Mouse (Mus musculus) myocyte (in vitro differentiated cells): ENCODE data around the gene Wbp1l. TPM values are rescaled to one million over a fixed set of nuclear protein-coding genes. Genes with fewer than 3 reads are reported as not detected.
A peak's percentile ranks its signal among the peaks of the same experiment; 100 is the strongest.

Source experiments
- H3K27me3 ChIP-seq: one replicate; pipeline ENCODE4 v1.6.1; 2011; ENCODE audit not compliant: control insufficient read depth, insufficient read depth, insufficient read length
- H3K36me3 ChIP-seq: one replicate; pipeline ENCODE4 v1.6.1; 2011; ENCODE audit not compliant: control insufficient read depth, insufficient read depth
- H3K4me2 ChIP-seq: one replicate; pipeline ENCODE4 v1.6.1; 2011; ENCODE audit warnings: low read depth, control low read depth
- H3K4me3 ChIP-seq: one replicate; pipeline ENCODE4 v1.5.1; 2011; ENCODE audit warnings: mild to moderate bottlenecking, control low read depth, moderate library complexity
- H3K79me2 ChIP-seq: one replicate; pipeline ENCODE4 v1.6.1; 2011; ENCODE audit not compliant: control insufficient read depth, insufficient read depth
- H3ac ChIP-seq: one replicate; pipeline ENCODE4 v1.6.1; 2011; ENCODE audit not compliant: control insufficient read depth, insufficient read length
- CEBPB ChIP-seq: IDR thresholded peaks from 2 replicates; pipeline ENCODE4 v1.6.1; 2011; ENCODE audit warnings: mild to moderate bottlenecking, moderate library complexity; ENCODE audit not compliant: poor library complexity, insufficient read depth, severe bottlenecking
- E2F4 ChIP-seq: IDR thresholded peaks from one replicate; pipeline ENCODE4 v1.6.1; 2011; ENCODE audit warnings: mild to moderate bottlenecking, control low read depth, moderate library complexity; ENCODE audit not compliant: insufficient read depth
- MAX ChIP-seq: IDR thresholded peaks from one replicate; pipeline ENCODE4 v1.6.1; 2011; ENCODE audit warnings: low read depth, mild to moderate bottlenecking, control low read depth
- MYOD1 ChIP-seq, 3 experiments: IDR thresholded peaks; one replicate each; pipeline ENCODE4 v1.6.1; 2011; ENCODE audit warnings: control low read depth in 2 of 3, low read depth in 2 of 3, mild to moderate bottlenecking in 2 of 3, moderate library complexity in 1 of 3; ENCODE audit not compliant: insufficient read length in 2 of 3, control insufficient read depth in 1 of 3
- MYOG ChIP-seq, 3 experiments: IDR thresholded peaks; one replicate each; pipeline ENCODE4 v1.6.1; 2011; ENCODE audit warnings: control low read depth in 2 of 3, low read depth in 2 of 3, mild to moderate bottlenecking in 2 of 3; ENCODE audit not compliant: insufficient read length in 2 of 3, control insufficient read depth in 1 of 3, insufficient read depth in 1 of 3
- POLR2A ChIP-seq: IDR thresholded peaks from one replicate; pipeline ENCODE4 v1.6.1; 2011; ENCODE audit warnings: low read depth, mild to moderate bottlenecking, control low read depth, moderate library complexity; ENCODE audit not compliant: insufficient read length
- POLR2AphosphoS2 ChIP-seq: IDR thresholded peaks from one replicate; pipeline ENCODE4 v1.6.1; 2011; ENCODE audit warnings: low read depth, control low read depth; ENCODE audit not compliant: insufficient read length
- REST ChIP-seq: IDR thresholded peaks from one replicate; pipeline ENCODE4 v1.6.1; 2011; ENCODE audit warnings: mild to moderate bottlenecking, control low read depth, moderate library complexity; ENCODE audit not compliant: insufficient read depth, insufficient read length
- SRF ChIP-seq: IDR thresholded peaks from one replicate; pipeline ENCODE4 v1.6.1; 2011; ENCODE audit warnings: low read depth; ENCODE audit not compliant: control insufficient read depth, insufficient read length
- TCF12 ChIP-seq: IDR thresholded peaks from one replicate; pipeline ENCODE4 v1.6.1; 2011; ENCODE audit warnings: mild to moderate bottlenecking, control low read depth; ENCODE audit not compliant: poor library complexity, insufficient read depth, severe bottlenecking
- TCF3 ChIP-seq: IDR thresholded peaks from one replicate; pipeline ENCODE4 v1.6.1; 2011; ENCODE audit warnings: low read depth, control low read depth; ENCODE audit not compliant: insufficient read length
- USF1 ChIP-seq: IDR thresholded peaks from one replicate; pipeline ENCODE4 v1.6.1; 2011; ENCODE audit warnings: low read depth, mild to moderate bottlenecking, control low read depth, moderate library complexity
- polyA plus RNA-seq: library from polyadenylated mRNA; unstranded; fragments of >200 nt; fragmentation: generic; extraction: Trizol; gene quantifications from one replicate; pipeline ENCODE4 v1.2.1, GENCODE M21; 2012; ENCODE audit warnings: missing spikeins

The Wbp1l gene
- polyA plus RNA-seq, 1 experiment: 39.8 TPM

DNA sequence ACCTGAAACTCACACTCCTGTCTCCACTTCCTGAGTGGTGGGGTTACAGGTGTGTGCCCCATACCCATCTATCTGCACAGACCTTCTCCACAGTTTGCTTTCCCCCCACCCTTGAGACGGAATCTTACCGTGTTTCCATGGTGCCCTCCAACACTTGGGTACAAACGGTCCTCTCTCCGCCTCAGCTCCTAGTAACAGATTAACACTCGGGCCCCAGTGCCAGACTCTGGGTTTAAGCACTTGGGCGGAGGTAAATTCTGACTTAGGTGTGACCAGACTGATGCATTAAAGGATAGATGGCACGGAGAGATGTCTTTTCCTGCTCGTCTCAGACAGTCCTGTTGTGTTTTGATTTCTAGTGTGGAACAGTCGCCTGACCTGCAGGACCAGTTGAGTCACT is 102.3 kb downstream of the Wbp1l start:
- no peak overlapping the region for H3K4me3 ChIP-seq
- TF ChIP-seq CEBPB (no peak), E2F4 (no peak), MAX (no peak), TCF3 (no peak), REST (no peak), MYOG (IDR thresholded peaks at IDR 0.05; ENCODE audit: control insufficient read depth in 1 of 3, insufficient read depth in 1 of 3, insufficient read length in 2 of 3, low read depth in 2 of 3) (no peak), TCF12 (no peak), MYOD1 (IDR thresholded peaks at IDR 0.05; ENCODE audit: control insufficient read depth in 1 of 3, insufficient read length in 2 of 3, low read depth in 2 of 3) (no peak), POLR2A (no peak), POLR2AphosphoS2 (no peak), SRF (no peak), USF1 (no peak)
- no peaks in the 10 kb centered on the region for H3K79me2 ChIP-seq
- H3ac ChIP-seq: no peak overlapping the region
- no peaks in the 10 kb centered on the region for H3K27me3 ChIP-seq
- H3K36me3 ChIP-seq: no peaks in the 10 kb centered on the region
- no peak overlapping the region for H3K4me2 ChIP-seq

GRCm38 (mm10) chr19:46705779-46706495 is 107.1 kb downstream of the Wbp1l start:
- H3K4me2 ChIP-seq: no peak overlapping the region
- no peaks in the 10 kb centered on the region for H3K27me3 ChIP-seq
- no peak overlapping the region for H3K4me3 ChIP-seq
- no peaks in the 10 kb centered on the region for H3K36me3 ChIP-seq
- H3K79me2 ChIP-seq: no peaks in the 10 kb centered on the region
- TF ChIP-seq POLR2A: no peak
- no peak overlapping the region for H3ac ChIP-seq

GRCm38 (mm10) chr19:46706540-46707295 is 107.8 kb downstream of the Wbp1l start:
- no peaks in the 10 kb centered on the region for H3K36me3 ChIP-seq
- peak overlapping the region; percentile 5 for H3K4me3 ChIP-seq
- no peaks in the 10 kb centered on the region for H3K79me2 ChIP-seq
- peak overlapping the region; percentile 45 for H3K4me2 ChIP-seq
- TF ChIP-seq TCF3: no peak
- no peak overlapping the region for H3ac ChIP-seq
- H3K27me3 ChIP-seq: no peaks in the 10 kb centered on the region

Other genes starting within 250 kb of the Wbp1l start
- 1.2 TPM for gene 2310034G01Rik, start 248.8 kb upstream of the Wbp1l start, polyA plus RNA-seq
- gene Actr1a, start 203.3 kb upstream of the Wbp1l start, polyA plus RNA-seq: 117 TPM
- 16.6 TPM for gene Sufu, start 202.2 kb upstream of the Wbp1l start, polyA plus RNA-seq
- 42.3 TPM for gene Trim8, start 97.4 kb upstream of the Wbp1l start, polyA plus RNA-seq
- 81.9 TPM for gene Arl3, start 25.9 kb upstream of the Wbp1l start, polyA plus RNA-seq
- 0.62 TPM for gene Sfxn2, start 25.7 kb upstream of the Wbp1l start, polyA plus RNA-seq
- gene Cyp17a1, start 74.1 kb downstream of the Wbp1l start, polyA plus RNA-seq: not detected
- gene Borcs7, start 90.8 kb downstream of the Wbp1l start, polyA plus RNA-seq: 5.3 TPM
- gene As3mt, start 108.4 kb downstream of the Wbp1l start, polyA plus RNA-seq: 4.1 TPM
- gene Cnnm2, start 162.5 kb downstream of the Wbp1l start, polyA plus RNA-seq: 8.1 TPM